ENCODE assay signal across 10 mouse cellular contexts in genomic region chr9:108827906-108828305, GRCm38 (mm10). TPM values are rescaled to one million over a fixed set of nuclear protein-coding genes. Genes with fewer than 3 reads are reported as not detected.
DNase-seq lines count a peak whose midpoint lies in the region; ATAC-seq and TF ChIP-seq lines count a peak whose summit lies in the region.
"Had no signal": no experiment of that assay in that cellular context is flagged by ENCODE, and none has a peak within 500 bp of the region (broad histone marks: within the 10 kb centered on the region; RNA-seq: fewer than 3 reads in every experiment).

No protein-coding gene starts in this region.

- H3K27me3 ChIP-seq in kidney, embryonic 15.5 days = peaks cover 96% of the 10 kb centered on the region
- peaks cover 91% of the 10 kb centered on the region for H3K27me3 ChIP-seq in hindbrain, embryonic 12.5 days
- H3K27me3 ChIP-seq in midbrain, embryonic 12.5 days = peaks cover 91% of the 10 kb centered on the region

- TF ChIP-seq POLR2A in cortical plate, adult 2 months (IDR thresholded peaks at IDR 0.05; ENCODE audit: extremely low read depth, insufficient read depth, low read length) = no peak

- 62% methylated on average over 18 of the region's 18 CpGs for WGBS in kidney, embryonic 15.5 days
- 66% methylated on average over 18 of the region's 18 CpGs for WGBS in hindbrain, embryonic 12.5 days
- WGBS in midbrain, embryonic 12.5 days = 72% methylated on average over 18 of the region's 18 CpGs

- H3K4me1 ChIP-seq in kidney, embryonic 15.5 days = peaks cover 37% of the 10 kb centered on the region
- no peaks in the 10 kb centered on the region; the same call in none of the 2 replicates for H3K4me1 ChIP-seq in cortical plate, adult 2 months (ENCODE audit: control insufficient read depth, insufficient read depth, low read length)
- peaks cover 58% of the 10 kb centered on the region for H3K4me1 ChIP-seq in hindbrain, embryonic 12.5 days
- peaks cover 69% of the 10 kb centered on the region for H3K4me1 ChIP-seq in midbrain, embryonic 12.5 days

- no peaks in the 10 kb centered on the region for H3K9me3 ChIP-seq in kidney, embryonic 15.5 days (replicated peaks)
- H3K9me3 ChIP-seq in hindbrain, embryonic 12.5 days (replicated peaks) = no peaks in the 10 kb centered on the region
- H3K9me3 ChIP-seq in midbrain, embryonic 12.5 days = no peaks in the 10 kb centered on the region

- DNase-seq in kidney, postnatal 14 days = no peak
- no peak for DNase-seq in layer of hippocampus, postnatal 25 days (ENCODE audit: extremely low spot score in 1 of 2, low spot score in 1 of 2)
- no peak for DNase-seq in adrenal gland, postnatal 4 days (ENCODE audit: low spot score in 2 of 2)
- no peak for DNase-seq in adrenal gland, postnatal 14 days
- DNase-seq: adrenal gland, postnatal 36 days had no signal

- no peak for ATAC-seq in kidney, embryonic 15.5 days (replicated peaks; ENCODE audit: low FRiP score)
- no peak for ATAC-seq in hindbrain, embryonic 12.5 days (ENCODE audit: low FRiP score)
- no peak for ATAC-seq in midbrain, embryonic 12.5 days (ENCODE audit: low FRiP score, low read depth)

- H3K36me3 ChIP-seq in kidney, embryonic 15.5 days = no peaks in the 10 kb centered on the region
- peaks cover 42% of the 10 kb centered on the region for H3K36me3 ChIP-seq in hindbrain, embryonic 12.5 days
- peaks cover 32% of the 10 kb centered on the region for H3K36me3 ChIP-seq in midbrain, embryonic 12.5 days

- H3K9ac ChIP-seq in kidney, embryonic 15.5 days = no peak overlapping the region
- peak overlapping the region; percentile 91 for H3K9ac ChIP-seq in hindbrain, embryonic 12.5 days
- H3K9ac ChIP-seq in midbrain, embryonic 12.5 days (replicated peaks) = no peak overlapping the region

- H3K4me3 ChIP-seq in kidney, embryonic 15.5 days (replicated peaks) = peak overlapping the region; percentile 50; the same call in 1 of the 2 replicates
- peak overlapping the region; percentile 62; the same call in 1 of the 2 replicates for H3K4me3 ChIP-seq in cortical plate, adult 2 months (ENCODE audit: insufficient read depth, low read length)
- H3K4me3 ChIP-seq in hindbrain, embryonic 12.5 days = peak overlapping the region; percentile 79
- H3K4me3 ChIP-seq in midbrain, embryonic 12.5 days = peak overlapping the region; percentile 77

- TF ChIP-seq CTCF in cortical plate, adult 2 months (IDR thresholded peaks at IDR 0.05; ENCODE audit: extremely low read depth, insufficient read depth, low read length) = no peak

- H3K4me2 ChIP-seq in kidney, embryonic 15.5 days = peak overlapping the region; percentile 78; the same call in 1 of the 2 replicates
- peak overlapping the region; percentile 89 for H3K4me2 ChIP-seq in hindbrain, embryonic 12.5 days (replicated peaks)
- peak overlapping the region; percentile 76 for H3K4me2 ChIP-seq in midbrain, embryonic 12.5 days (replicated peaks)

- no peak overlapping the region for H3K27ac ChIP-seq in kidney, embryonic 15.5 days
- no peak overlapping the region for H3K27ac ChIP-seq in cortical plate, adult 2 months (ENCODE audit: insufficient read depth, low read length)
- H3K27ac ChIP-seq in hindbrain, embryonic 12.5 days = no peak overlapping the region
- H3K27ac ChIP-seq in midbrain, embryonic 12.5 days (replicated peaks) = no peak overlapping the region
- H3K27ac ChIP-seq: macrophage had no signal

RNA-seq across cellular contexts. Expression of gene Celsr3, which starts 1.8 kb away (rescaled TPM):
- 0.13 and 0.26 TPM in 2 replicates for polyA plus RNA-seq in kidney, embryonic 15.5 days (2015; fragmentation: Nextera tagmentation; extraction: Ambion mirVana)
- 74.3 and 75.8 TPM in 2 replicates for polyA plus RNA-seq in cortical plate, adult 2 months (2012; rRNA removed)
- 11.9 TPM in 2 replicates for polyA plus RNA-seq in hindbrain, embryonic 12.5 days (2016; fragmentation: Nextera tagmentation; extraction: Ambion mirVana)
- polyA plus RNA-seq in midbrain, embryonic 12.5 days (2016; fragmentation: Nextera tagmentation; extraction: Ambion mirVana) = 13.8 and 14.4 TPM in 2 replicates
- 10 to 100 TPM; 42.5 to 66.0 TPM for total RNA-seq in layer of hippocampus, postnatal 25 days (2021)
- total RNA-seq in adrenal gland, postnatal 4 days (2021) = 10 to 100 TPM; 11.0 to 13.6 TPM
- 3.9 and 4.9 TPM in 2 replicates for total RNA-seq in adrenal gland, postnatal 14 days (2021)

RNA-seq across cellular contexts. Expression of gene Nckipsd, which starts 19.7 kb away (rescaled TPM):
- polyA plus RNA-seq in kidney, embryonic 15.5 days (2015; fragmentation: Nextera tagmentation; extraction: Ambion mirVana) = 12.0 and 16.3 TPM in 2 replicates
- polyA plus RNA-seq in cortical plate, adult 2 months (2012; rRNA removed) = 65.0 and 66.8 TPM in 2 replicates
- 20.2 and 23.3 TPM in 2 replicates for polyA plus RNA-seq in hindbrain, embryonic 12.5 days (2016; fragmentation: Nextera tagmentation; extraction: Ambion mirVana)
- polyA plus RNA-seq in midbrain, embryonic 12.5 days (2016; fragmentation: Nextera tagmentation; extraction: Ambion mirVana) = 17.0 and 20.1 TPM in 2 replicates
- 10 to 100 TPM; 64.9 to 68.1 TPM for total RNA-seq in layer of hippocampus, postnatal 25 days (2021)
- 10 to 100 TPM; 10.9 to 14.5 TPM for total RNA-seq in adrenal gland, postnatal 4 days (2021)
- 9.2 and 11.4 TPM in 2 replicates for total RNA-seq in adrenal gland, postnatal 14 days (2021)

RNA-seq across cellular contexts. Expression of gene Slc26a6, which starts 25.2 kb away (rescaled TPM):
- 11.3 and 15.2 TPM in 2 replicates for polyA plus RNA-seq in kidney, embryonic 15.5 days (2015; fragmentation: Nextera tagmentation; extraction: Ambion mirVana)
- polyA plus RNA-seq in cortical plate, adult 2 months (2012; rRNA removed) = 15.9 and 20.8 TPM in 2 replicates
- 12.7 and 16.5 TPM in 2 replicates for polyA plus RNA-seq in hindbrain, embryonic 12.5 days (2016; fragmentation: Nextera tagmentation; extraction: Ambion mirVana)
- polyA plus RNA-seq in midbrain, embryonic 12.5 days (2016; fragmentation: Nextera tagmentation; extraction: Ambion mirVana) = 10.2 and 10.5 TPM in 2 replicates
- 10 to 100 TPM; 21.4 to 21.5 TPM for total RNA-seq in layer of hippocampus, postnatal 25 days (2021)
- total RNA-seq in adrenal gland, postnatal 4 days (2021) = 10 to 100 TPM; 11.4 to 11.9 TPM
- total RNA-seq in adrenal gland, postnatal 14 days (2021) = 8.4 and 13.3 TPM in 2 replicates

RNA-seq across cellular contexts. Expression of gene Ip6k2, which starts 44.3 kb away (rescaled TPM):
- 96.4 and 106 TPM in 2 replicates for polyA plus RNA-seq in kidney, embryonic 15.5 days (2015; fragmentation: Nextera tagmentation; extraction: Ambion mirVana)
- polyA plus RNA-seq in cortical plate, adult 2 months (2012; rRNA removed) = 145 and 162 TPM in 2 replicates
- polyA plus RNA-seq in hindbrain, embryonic 12.5 days (2016; fragmentation: Nextera tagmentation; extraction: Ambion mirVana) = 140 and 154 TPM in 2 replicates
- polyA plus RNA-seq in midbrain, embryonic 12.5 days (2016; fragmentation: Nextera tagmentation; extraction: Ambion mirVana) = 137 and 141 TPM in 2 replicates
- 100 to 1,000 TPM; 203 to 244 TPM for total RNA-seq in layer of hippocampus, postnatal 25 days (2021)
- 100 to 1,000 TPM; 124 to 130 TPM for total RNA-seq in adrenal gland, postnatal 4 days (2021)
- total RNA-seq in adrenal gland, postnatal 14 days (2021) = 71.0 and 78.2 TPM in 2 replicates

Comparison
In these comparisons a context has a peak if more than half of its experiments do, and no peak if none do; other contexts are left out.
1. RNA of gene Celsr3, which starts 1.8 kb away (polyA plus RNA-seq): 74.3 to 75.8 TPM in cortical plate, adult 2 months, 13.8 to 14.4 TPM in midbrain, embryonic 12.5 days and 11.9 TPM in hindbrain, embryonic 12.5 days; 0.13 to 0.26 TPM in kidney, embryonic 15.5 days; every median in the first group is over 10 times any median in the second.
2. Peak in every context shown above with its lines, with median percentiles within 50 percentile points of each other: H3K4me2 ChIP-seq and H3K4me3 ChIP-seq.